24 mouse cellular contexts compared by ENCODE assay signal in genomic region chr10:91361621-91362020, GRCm38 (mm10).
"Had no signal": no experiment of that assay in that cellular context is flagged by ENCODE, and none has a peak within 500 bp of the region (broad histone marks: within the 10 kb centered on the region; RNA-seq: fewer than 3 reads in every experiment).

No protein-coding gene starts in this region.

- H3K36me3 ChIP-seq: heart, embryonic 10.5 days; heart, embryonic 12.5 days; hindbrain, embryonic 13.5 days; intestine, embryonic 15.5 days; liver, embryonic 13.5 days; liver, embryonic 15.5 days had no signal

- H3K27me3 ChIP-seq: heart, embryonic 12.5 days; hindbrain, embryonic 13.5 days; intestine, embryonic 15.5 days; liver, embryonic 13.5 days; liver, embryonic 15.5 days had no signal

- H3K9ac ChIP-seq: heart, embryonic 12.5 days; hindbrain, embryonic 13.5 days; intestine, embryonic 15.5 days; liver, embryonic 13.5 days; liver, embryonic 15.5 days; liver, postnatal 0 days had no signal

- H3K4me2 ChIP-seq: heart, embryonic 12.5 days; hindbrain, embryonic 13.5 days; intestine, embryonic 15.5 days; liver, embryonic 11.5 days; liver, embryonic 13.5 days; liver, embryonic 15.5 days had no signal

- H3K9me3 ChIP-seq: heart, embryonic 10.5 days; heart, embryonic 12.5 days; hindbrain, embryonic 13.5 days; intestine, embryonic 15.5 days; liver, embryonic 13.5 days; liver, embryonic 15.5 days had no signal

- H3K4me3 ChIP-seq: gastrocnemius, adult 2 months; heart, embryonic 10.5 days; heart, embryonic 12.5 days; hindbrain, embryonic 13.5 days; intestine, embryonic 15.5 days; layer of hippocampus, adult 2 months; left cerebral cortex, adult 2 months; liver, embryonic 13.5 days; liver, embryonic 15.5 days had no signal

- ATAC-seq: hindbrain, embryonic 16.5 days; inflammation-experienced regulatory T-cells, adult 6 months; intestine, embryonic 15.5 days; intestine, postnatal 0 days; liver, postnatal 0 days had no signal

- H3K27ac ChIP-seq: gastrocnemius, adult 2 months; heart, embryonic 10.5 days; hindbrain, embryonic 13.5 days; intestine, embryonic 15.5 days; layer of hippocampus, adult 2 months; left cerebral cortex, adult 2 months; liver, embryonic 13.5 days; liver, embryonic 15.5 days had no signal

- DNase-seq: gastrocnemius, adult 2 months; gastrocnemius, postnatal 10 days; gastrocnemius, postnatal 25 days; heart, adult 18-20 months; heart, postnatal 10 days; heart, postnatal 4 days; kidney, adult 2 months; kidney, postnatal 10 days; kidney, postnatal 25 days; kidney, postnatal 4 days; liver; liver, embryonic 13.5 days; liver, postnatal 0 days had no signal

- H3K4me1 ChIP-seq: heart, embryonic 10.5 days; heart, embryonic 12.5 days; hindbrain, embryonic 13.5 days; intestine, embryonic 15.5 days; liver, embryonic 13.5 days; liver, embryonic 15.5 days had no signal
